Mouse (Mus musculus) megakaryocyte, adult 5-6 weeks (primary cell): ENCODE results near the gene Otos. TPM values are rescaled to one million over a fixed set of nuclear protein-coding genes. Genes with fewer than 3 reads are reported as not detected.

Experiments
- ATAC-seq: 2 replicates; pipeline ENCODE4 v1.8.0; 2016; ENCODE audit warnings: mild to moderate bottlenecking, inconsistent platforms; ENCODE audit not compliant: poor library complexity, severe bottlenecking
- total RNA-seq, 2 experiments: library from RNA; stranded (forward) in 1 of 2; stranded (reverse) in 1 of 2; fragments of 153-499, 151-499 nt in 1 of 2; fragments of 221-1000, 200-1000 nt in 1 of 2; gene quantifications; 2 replicates each; pipeline versions ENCODE4 v1.2.3 to v1.2.4; 2015 to 2017

Gene Otos
- total RNA-seq, 2 experiments from 2014 or later: 0.85 to 1.8 TPM

DNA sequence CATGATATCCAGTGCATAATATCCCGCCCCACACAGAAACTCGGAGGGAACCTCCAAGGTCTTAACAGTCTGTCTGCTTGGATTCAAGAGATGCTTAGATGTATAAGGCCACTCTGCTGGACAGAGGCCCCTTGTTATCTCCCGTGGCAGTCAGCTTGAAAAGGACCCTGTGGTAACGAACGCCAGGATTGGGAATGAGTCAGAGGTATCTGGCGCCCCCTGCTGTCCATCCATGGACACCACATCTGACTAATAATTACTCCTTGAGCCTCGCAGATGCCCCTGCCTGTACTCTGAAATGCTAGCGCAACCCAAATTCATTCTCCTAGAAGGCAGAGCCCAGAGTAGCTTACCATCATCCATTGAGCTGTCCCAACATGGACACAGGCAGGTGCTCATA is 889 bp downstream of the Otos start:
- ATAC-seq: peak; percentile 67

- ATAC-seq: no peak
Measured at GRCm38 (mm10) chr1:92647026-92647425, 1.6 kb downstream of the Otos start.

DNA sequence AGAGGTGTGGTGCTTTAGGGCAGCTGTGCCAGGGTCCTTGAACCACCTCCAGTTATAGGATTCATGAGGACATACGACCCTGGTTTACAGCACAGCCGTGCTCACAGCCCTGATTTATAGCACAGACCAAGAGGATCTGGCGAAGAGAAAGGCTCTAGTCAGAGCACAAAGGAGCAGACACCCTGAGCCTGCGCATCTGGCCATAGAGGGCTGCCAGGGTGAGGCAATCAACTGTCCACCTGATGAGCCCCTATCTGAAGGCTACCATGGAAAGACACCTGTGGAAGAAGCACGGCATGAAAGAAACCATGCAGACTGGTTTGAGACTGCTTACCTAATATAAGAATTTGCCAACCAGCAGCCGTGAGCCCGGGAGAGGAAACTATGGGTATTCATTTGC is 2.0 kb downstream of the Otos start:
- no peak for ATAC-seq

DNA sequence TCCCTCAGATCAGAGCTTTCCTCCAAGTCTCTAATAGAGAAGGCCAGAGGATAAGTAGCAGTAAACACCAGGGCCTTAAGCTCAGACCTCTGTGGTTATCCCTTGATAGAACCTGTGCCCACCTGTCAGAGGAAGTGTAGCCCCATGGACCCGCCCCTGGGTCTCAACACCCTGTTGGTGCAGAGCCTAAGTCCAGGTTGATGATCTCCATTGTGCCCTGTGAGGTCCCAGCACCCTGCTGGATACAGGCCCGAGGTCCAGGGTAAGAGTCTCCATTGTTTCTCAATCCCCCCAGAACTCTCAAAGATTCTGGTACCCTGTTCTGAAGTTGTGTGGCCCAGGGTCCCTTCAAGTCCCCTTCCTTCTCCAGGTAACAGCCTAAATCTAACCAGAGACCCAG is 2.5 kb downstream of the Otos start:
- ATAC-seq: no peak

GRCm38 (mm10) chr1:92644916-92645315 is 3.7 kb downstream of the Otos start:
- ATAC-seq: no peak

DNA sequence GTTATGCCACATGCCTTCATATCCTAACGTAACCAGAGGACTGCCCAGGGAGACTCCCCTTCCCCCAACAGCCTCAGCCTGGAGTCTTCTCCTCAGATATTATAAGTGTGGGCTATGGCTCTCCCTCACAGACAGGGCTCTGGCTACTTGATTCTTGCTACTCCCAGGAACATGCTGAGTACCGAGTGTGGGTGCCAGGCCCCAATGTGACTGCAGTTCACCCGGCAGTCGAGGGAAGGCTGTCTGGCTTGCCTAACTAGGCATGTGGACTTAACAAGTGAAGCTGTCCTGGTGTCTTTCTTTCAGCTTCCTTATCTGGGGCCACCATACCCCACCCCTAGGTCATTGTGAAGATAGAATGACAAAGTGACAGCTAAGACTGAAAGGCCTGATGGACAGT is 5.0 kb downstream of the Otos start:
- ATAC-seq: no peak

DNA sequence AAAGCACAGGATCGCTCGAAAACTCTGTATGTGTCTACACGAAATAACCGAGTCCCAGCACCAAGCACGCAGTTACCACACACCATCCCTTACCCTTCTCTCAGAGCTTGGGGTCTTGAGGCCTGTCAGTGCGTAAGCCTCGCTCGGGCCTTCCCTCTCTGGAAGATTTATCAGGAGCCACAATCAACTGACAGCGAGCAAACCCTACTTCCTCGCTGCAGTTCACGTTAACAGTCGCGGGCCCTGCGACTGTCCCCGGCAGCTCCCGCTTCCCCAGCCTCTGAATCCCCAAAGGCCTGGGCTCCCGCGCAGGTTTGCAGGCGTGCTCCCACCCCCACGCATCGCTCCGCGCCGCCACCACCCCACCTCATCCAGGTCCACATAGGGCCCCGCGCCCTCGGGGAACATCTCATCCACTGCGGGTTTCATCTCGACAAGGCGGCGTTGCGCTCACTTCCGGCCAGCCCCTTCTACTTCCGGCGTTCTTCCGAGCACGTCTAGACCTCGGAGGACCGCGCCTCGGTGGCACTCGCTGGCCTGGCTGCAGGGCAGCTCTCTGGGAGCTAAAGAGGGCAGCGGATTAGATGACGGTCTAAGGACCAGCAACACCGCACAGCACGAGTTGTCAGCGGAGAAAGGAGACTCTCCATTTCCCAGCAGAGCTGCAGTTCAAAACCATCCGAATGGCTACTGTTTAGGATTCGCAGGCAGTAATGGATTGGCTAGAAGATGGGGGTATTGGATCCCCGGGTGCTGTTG is 6.9 kb downstream of the Otos start, which contains the start of gene Cops9:
TSS of gene Cops9 (minus strand) at position 472 of the 759 bp plus-strand sequence.
- ATAC-seq: peak; percentile 93

- peak; percentile 17; the same call in 1 of the 2 replicates for ATAC-seq
Measured at GRCm38 (mm10) chr1:92640393-92640792, 8.2 kb downstream of the Otos start.

DNA sequence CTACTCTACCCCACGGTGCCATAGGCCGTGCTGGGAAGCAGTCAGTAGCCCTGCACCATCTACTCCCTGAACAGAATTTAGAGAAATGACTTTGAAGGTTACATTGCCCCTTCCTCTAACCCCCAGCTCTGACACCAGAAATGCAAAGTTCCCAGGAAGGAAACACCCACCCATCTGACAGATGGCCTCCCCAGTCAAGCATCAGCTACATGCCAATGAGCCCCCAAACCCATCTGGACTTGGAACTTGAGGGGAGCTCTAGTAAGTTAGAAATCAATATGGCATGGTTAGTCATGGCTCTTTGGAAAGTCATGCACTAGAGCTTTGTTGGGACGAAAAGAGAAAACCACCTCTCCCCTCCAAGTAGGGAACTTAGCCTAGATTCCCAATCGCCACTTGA is 9.9 kb downstream of the Otos start:
- ATAC-seq: no peak

DNA sequence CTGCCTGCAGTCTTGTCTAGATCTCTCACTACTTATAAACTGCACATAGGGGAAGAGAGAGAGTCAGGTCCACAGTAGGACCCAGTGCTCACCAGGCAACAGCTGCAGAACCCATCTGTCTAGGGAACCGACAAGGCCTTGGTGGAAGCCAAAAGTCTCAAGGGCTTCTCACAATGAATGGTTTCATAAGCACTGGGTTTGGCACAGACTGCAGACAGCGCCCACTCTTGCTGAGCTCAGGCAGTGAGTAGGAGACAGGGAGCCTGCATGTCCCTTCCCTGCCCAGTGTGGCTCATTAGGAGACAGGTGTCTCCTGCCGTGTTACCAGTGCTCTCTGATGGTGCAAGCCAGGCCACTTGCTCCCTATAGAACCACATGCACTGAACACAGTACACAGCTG is 10.5 kb downstream of the Otos start:
- ATAC-seq: no peak

DNA sequence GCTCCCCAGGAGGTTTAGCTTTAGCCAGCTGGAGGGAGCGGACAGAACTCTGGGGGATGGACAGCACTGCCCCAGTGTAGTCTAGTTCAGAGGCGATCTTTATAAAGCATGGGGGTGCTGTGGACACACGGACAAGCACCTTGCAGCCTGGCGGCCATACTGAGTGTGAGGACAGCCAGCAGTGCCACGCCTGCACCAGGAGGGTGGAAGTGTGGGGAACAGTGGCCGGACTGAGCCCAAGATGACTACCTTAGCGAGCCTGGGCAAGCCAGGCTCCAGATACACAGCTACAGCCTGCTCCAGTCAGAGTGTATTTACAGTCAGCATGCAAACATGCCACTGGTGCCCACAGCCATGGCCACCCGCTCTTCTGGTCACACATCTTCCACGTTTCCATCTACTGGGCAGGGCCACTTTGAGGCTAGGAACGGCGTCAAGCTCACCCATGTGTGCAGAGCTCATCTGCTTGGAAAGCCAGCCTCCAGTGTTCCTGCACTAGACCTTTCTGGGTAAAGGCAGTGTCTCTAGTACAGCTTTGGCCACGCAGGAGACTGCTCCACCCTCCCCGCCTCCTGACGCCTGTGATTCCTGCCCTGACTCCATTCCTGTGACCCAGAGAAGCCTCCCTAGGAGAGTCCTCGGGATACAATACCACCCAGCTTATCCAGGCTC is 11.0 kb downstream of the Otos start:
- no peak for ATAC-seq

- no peak for ATAC-seq
Measured at GRCm38 (mm10) chr1:92636676-92637075, 12.0 kb downstream of the Otos start.

DNA sequence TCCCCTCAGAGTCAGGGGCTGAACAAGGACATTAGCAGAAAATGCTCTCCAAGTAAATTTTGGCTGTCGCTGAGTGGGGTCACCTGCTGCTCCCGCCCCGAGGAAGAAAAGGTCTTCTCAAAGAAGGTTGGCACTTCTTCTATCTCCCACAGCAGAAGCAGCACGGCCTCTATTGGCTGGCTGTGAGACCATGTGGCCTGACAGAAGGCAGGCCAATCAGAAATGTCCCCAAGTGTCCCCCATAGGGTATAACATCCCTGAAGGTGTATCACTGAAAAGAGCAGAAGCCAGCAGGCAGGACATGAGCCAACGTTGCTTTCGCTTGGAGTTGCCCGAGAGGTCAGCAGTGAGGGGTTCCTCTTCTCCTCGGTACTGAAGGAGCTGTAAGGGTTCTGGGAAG is 12.6 kb downstream of the Otos start:
- ATAC-seq: no peak

- ATAC-seq: no peak
Measured at GRCm38 (mm10) chr1:92634976-92635599, 13.6 kb downstream of the Otos start.

GRCm38 (mm10) chr1:92634569-92634968 is 14.1 kb downstream of the Otos start:
- no peak for ATAC-seq

DNA sequence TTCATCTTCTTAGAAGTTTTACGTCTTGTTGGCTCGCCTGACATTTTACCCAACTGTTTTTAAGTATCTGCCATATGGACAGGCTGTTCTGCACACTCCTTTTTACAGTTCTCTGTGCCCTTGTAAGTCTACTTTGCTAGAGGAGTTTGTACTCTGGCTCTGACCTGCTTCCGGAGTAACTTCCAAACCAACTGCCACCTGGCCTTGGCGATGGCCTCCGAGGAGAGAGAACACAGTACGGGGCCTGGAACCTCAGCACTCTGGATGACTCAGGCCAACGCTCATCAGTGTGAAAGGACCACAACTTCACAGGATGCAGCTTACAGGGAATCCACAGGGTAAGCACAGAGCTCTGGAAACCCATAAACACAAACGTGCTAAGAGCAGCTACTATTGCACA is 14.9 kb downstream of the Otos start:
- ATAC-seq: no peak

DNA sequence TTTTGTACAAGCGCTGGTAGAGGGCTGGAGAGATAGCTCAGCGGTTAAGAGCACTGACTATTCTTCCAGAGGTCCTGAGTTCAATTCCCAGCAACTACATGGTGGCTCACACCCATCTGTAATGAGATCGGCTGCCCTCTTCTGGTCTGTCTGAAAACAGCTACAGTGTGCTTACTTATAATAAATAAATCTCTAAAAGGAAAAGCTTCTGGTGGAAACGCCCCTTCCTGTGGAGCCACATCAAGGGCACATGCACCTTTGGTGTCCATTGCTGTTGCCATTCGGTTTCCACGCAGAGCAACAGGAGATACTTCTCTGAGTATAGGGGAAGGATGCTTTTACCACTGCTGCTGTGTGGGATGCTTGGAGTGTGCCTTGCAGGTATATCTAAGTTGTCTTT is 15.7 kb downstream of the Otos start:
- ATAC-seq: no peak

- no peak for ATAC-seq
Measured at GRCm38 (mm10) chr1:92632196-92632595, 16.4 kb downstream of the Otos start.

DNA sequence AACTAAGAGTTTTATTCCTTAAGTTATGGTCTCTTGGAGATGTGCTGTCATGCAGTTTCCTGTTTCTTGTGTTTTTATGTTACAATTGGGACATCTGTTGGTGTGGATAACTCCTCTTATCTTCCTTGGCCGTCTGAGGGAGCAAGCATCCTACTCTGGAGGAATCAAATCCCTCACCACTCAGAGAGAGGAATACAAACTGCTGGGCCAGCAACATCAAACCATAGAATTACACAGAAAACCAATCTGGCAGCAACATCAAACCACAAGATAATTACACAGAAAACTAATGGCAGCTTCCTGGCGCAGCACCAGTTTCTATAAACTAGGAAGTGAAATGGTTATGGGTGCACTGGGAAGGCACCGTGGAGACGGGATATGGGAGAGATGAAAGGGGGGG is 20.4 kb downstream of the Otos start:
- no peak for ATAC-seq

DNA sequence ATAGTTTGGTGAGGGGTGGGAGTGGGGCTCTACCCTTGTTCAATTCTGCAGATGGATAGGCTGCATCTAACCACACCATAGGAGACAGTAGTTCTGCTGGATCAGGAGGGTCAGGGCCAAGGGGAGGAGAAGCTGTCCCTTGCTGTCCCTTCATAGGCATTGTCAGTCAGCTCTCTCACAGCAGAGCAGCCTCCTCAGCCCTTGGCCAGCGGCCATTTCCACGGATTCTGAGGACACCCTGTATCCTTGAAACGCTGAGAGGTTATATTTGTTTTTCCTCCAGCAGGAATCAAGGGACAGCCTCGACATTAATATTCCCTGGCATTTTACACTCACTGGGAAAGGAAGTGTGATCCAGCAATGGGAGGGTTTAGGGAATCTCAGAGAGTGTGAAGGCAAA is 30.3 kb downstream of the Otos start:
- ATAC-seq: no peak

DNA sequence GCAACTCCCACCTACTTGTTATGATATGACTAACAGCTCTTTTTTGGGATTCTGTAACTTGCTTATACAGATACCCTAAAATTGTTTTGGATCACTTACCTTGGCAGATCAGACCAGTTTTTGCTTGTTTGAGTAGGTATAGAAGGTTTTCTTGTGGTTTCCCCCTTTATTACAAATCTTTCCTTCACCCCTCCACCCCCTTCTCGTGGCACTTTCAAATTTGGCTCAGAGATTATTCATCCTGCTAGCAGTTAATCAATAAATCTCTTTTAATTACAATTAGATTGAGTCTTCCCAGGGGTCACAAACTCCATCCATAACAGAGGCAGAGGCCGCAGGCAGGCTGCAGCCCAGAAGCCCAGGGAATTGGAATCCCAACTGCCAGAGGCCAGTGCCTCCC is 31.2 kb downstream of the Otos start, which contains the start of gene Olfr12:
TSS of gene Olfr12 (plus strand) at position 301 of the 400 bp plus-strand sequence.
- no peak for ATAC-seq

DNA sequence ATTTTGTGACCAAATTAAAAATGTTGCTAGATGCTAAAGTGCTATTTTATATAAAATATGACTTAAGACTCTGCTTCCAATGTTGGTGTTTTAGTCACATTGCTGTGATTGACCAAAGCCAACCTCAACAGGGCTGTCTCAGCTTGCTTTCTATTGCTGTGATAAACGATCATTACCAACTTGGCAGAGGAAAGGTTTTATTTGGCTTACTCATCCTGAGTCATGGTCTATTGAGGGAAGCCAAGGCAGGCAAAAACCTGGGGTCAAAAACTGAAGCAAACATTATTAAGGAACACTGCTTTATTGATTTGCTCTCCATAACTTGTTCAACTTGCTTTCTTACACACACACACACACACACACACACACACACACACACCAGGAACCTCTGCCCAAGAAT is 32.6 kb downstream of the Otos start:
- ATAC-seq: no peak
